Mouse (Mus musculus) myocyte (in vitro differentiated cells): ENCODE measurements at regions not wholly inside any gene's neighbourhood (a gene's known extent, or its start where the extent isn't known, plus 50 kb on each side); places are given as distances from the start of the nearest gene placed in this dataset.

ENCODE experiments used
- H3K27me3 ChIP-seq: one replicate; pipeline ENCODE4 v1.6.1; 2011; ENCODE audit not compliant: control insufficient read depth, insufficient read depth, insufficient read length
- H3K36me3 ChIP-seq: one replicate; pipeline ENCODE4 v1.6.1; 2011; ENCODE audit not compliant: control insufficient read depth, insufficient read depth
- H3K4me2 ChIP-seq: one replicate; pipeline ENCODE4 v1.6.1; 2011; ENCODE audit warnings: low read depth, control low read depth
- H3K4me3 ChIP-seq: one replicate; pipeline ENCODE4 v1.5.1; 2011; ENCODE audit warnings: mild to moderate bottlenecking, control low read depth, moderate library complexity
- H3K79me2 ChIP-seq: one replicate; pipeline ENCODE4 v1.6.1; 2011; ENCODE audit not compliant: control insufficient read depth, insufficient read depth
- H3ac ChIP-seq: one replicate; pipeline ENCODE4 v1.6.1; 2011; ENCODE audit not compliant: control insufficient read depth, insufficient read length
- CEBPB ChIP-seq: IDR thresholded peaks from 2 replicates; pipeline ENCODE4 v1.6.1; 2011; ENCODE audit warnings: mild to moderate bottlenecking, moderate library complexity; ENCODE audit not compliant: poor library complexity, insufficient read depth, severe bottlenecking
- E2F4 ChIP-seq: IDR thresholded peaks from one replicate; pipeline ENCODE4 v1.6.1; 2011; ENCODE audit warnings: mild to moderate bottlenecking, control low read depth, moderate library complexity; ENCODE audit not compliant: insufficient read depth
- MAX ChIP-seq: IDR thresholded peaks from one replicate; pipeline ENCODE4 v1.6.1; 2011; ENCODE audit warnings: low read depth, mild to moderate bottlenecking, control low read depth
- MYOD1 ChIP-seq, 3 experiments: IDR thresholded peaks; one replicate each; pipeline ENCODE4 v1.6.1; 2011; ENCODE audit warnings: control low read depth in 2 of 3, low read depth in 2 of 3, mild to moderate bottlenecking in 2 of 3, moderate library complexity in 1 of 3; ENCODE audit not compliant: insufficient read length in 2 of 3, control insufficient read depth in 1 of 3
- MYOG ChIP-seq, 3 experiments: IDR thresholded peaks; one replicate each; pipeline ENCODE4 v1.6.1; 2011; ENCODE audit warnings: control low read depth in 2 of 3, low read depth in 2 of 3, mild to moderate bottlenecking in 2 of 3; ENCODE audit not compliant: insufficient read length in 2 of 3, control insufficient read depth in 1 of 3, insufficient read depth in 1 of 3
- POLR2A ChIP-seq: IDR thresholded peaks from one replicate; pipeline ENCODE4 v1.6.1; 2011; ENCODE audit warnings: low read depth, mild to moderate bottlenecking, control low read depth, moderate library complexity; ENCODE audit not compliant: insufficient read length
- POLR2AphosphoS2 ChIP-seq: IDR thresholded peaks from one replicate; pipeline ENCODE4 v1.6.1; 2011; ENCODE audit warnings: low read depth, control low read depth; ENCODE audit not compliant: insufficient read length
- REST ChIP-seq: IDR thresholded peaks from one replicate; pipeline ENCODE4 v1.6.1; 2011; ENCODE audit warnings: mild to moderate bottlenecking, control low read depth, moderate library complexity; ENCODE audit not compliant: insufficient read depth, insufficient read length
- SRF ChIP-seq: IDR thresholded peaks from one replicate; pipeline ENCODE4 v1.6.1; 2011; ENCODE audit warnings: low read depth; ENCODE audit not compliant: control insufficient read depth, insufficient read length
- TCF12 ChIP-seq: IDR thresholded peaks from one replicate; pipeline ENCODE4 v1.6.1; 2011; ENCODE audit warnings: mild to moderate bottlenecking, control low read depth; ENCODE audit not compliant: poor library complexity, insufficient read depth, severe bottlenecking
- TCF3 ChIP-seq: IDR thresholded peaks from one replicate; pipeline ENCODE4 v1.6.1; 2011; ENCODE audit warnings: low read depth, control low read depth; ENCODE audit not compliant: insufficient read length
- USF1 ChIP-seq: IDR thresholded peaks from one replicate; pipeline ENCODE4 v1.6.1; 2011; ENCODE audit warnings: low read depth, mild to moderate bottlenecking, control low read depth, moderate library complexity

- Histone ChIP-seq H3K4me2 (no peak overlapping the region), H3K4me3 (no peak overlapping the region), H3K79me2 (no peaks in the 10 kb centered on the region), H3K27me3 (no peaks in the 10 kb centered on the region), H3ac (no peak overlapping the region), H3K36me3 (no peaks in the 10 kb centered on the region)
- TF ChIP-seq TCF12 = no peak
Observed at GRCm38 (mm10) chr3:82781464-82781863, 94.8 kb downstream of the Rbm46 start.

- no peak overlapping the region for H3ac ChIP-seq
- no peaks in the 10 kb centered on the region for H3K79me2 ChIP-seq
- no peak overlapping the region for H3K4me2 ChIP-seq
- H3K4me3 ChIP-seq = no peak overlapping the region
- H3K36me3 ChIP-seq = no peaks in the 10 kb centered on the region
- H3K27me3 ChIP-seq = no peaks in the 10 kb centered on the region
- TF ChIP-seq SRF = no peak
- TF ChIP-seq TCF3 = no peak
- TF ChIP-seq MAX = no peak
- no peak for TF ChIP-seq E2F4
- no peak for TF ChIP-seq MYOG (IDR thresholded peaks at IDR 0.05; ENCODE audit: control insufficient read depth in 1 of 3, insufficient read depth in 1 of 3, insufficient read length in 2 of 3, low read depth in 2 of 3)
- TF ChIP-seq POLR2AphosphoS2 = no peak
Observed at GRCm38 (mm10) chr3:82770512-82771270, 105.6 kb downstream of the Rbm46 start.

GRCm38 (mm10) chr3:82767484-82767883, 108.8 kb downstream of the Rbm46 start:
- Histone ChIP-seq H3K27me3 (no peaks in the 10 kb centered on the region), H3K4me3 (no peak overlapping the region), H3K36me3 (no peaks in the 10 kb centered on the region), H3K79me2 (no peaks in the 10 kb centered on the region), H3K4me2 (no peak overlapping the region), H3ac (no peak overlapping the region)
- no peak for TF ChIP-seq POLR2AphosphoS2
- no peak for TF ChIP-seq CEBPB
- TF ChIP-seq REST = no peak
- no peak for TF ChIP-seq USF1
- TF ChIP-seq MAX = no peak
- TF ChIP-seq POLR2A = no peak
- TF ChIP-seq SRF = no peak
- TF ChIP-seq TCF3 = no peak
- no peak for TF ChIP-seq MYOG (IDR thresholded peaks at IDR 0.05; ENCODE audit: control insufficient read depth in 1 of 3, insufficient read depth in 1 of 3, insufficient read length in 2 of 3, low read depth in 2 of 3)
- TF ChIP-seq MYOD1 (IDR thresholded peaks at IDR 0.05; ENCODE audit: control insufficient read depth in 1 of 3, insufficient read length in 2 of 3, low read depth in 2 of 3) = no peak
- TF ChIP-seq E2F4 = no peak
- TF ChIP-seq TCF12 = no peak

- Histone ChIP-seq H3K4me3 (no peak overlapping the region), H3K36me3 (no peaks in the 10 kb centered on the region), H3K4me2 (no peak overlapping the region), H3K79me2 (no peaks in the 10 kb centered on the region), H3K27me3 (no peaks in the 10 kb centered on the region), H3ac (no peak overlapping the region)
- TF ChIP-seq POLR2A (no peak), USF1 (no peak), E2F4 (no peak), MAX (no peak), SRF (no peak), MYOG (IDR thresholded peaks at IDR 0.05; ENCODE audit: control insufficient read depth in 1 of 3, insufficient read depth in 1 of 3, insufficient read length in 2 of 3, low read depth in 2 of 3) (no peak), TCF12 (no peak), POLR2AphosphoS2 (no peak), TCF3 (no peak)
Observed at GRCm38 (mm10) chr3:82759946-82760345, 116.3 kb downstream of the Rbm46 start.

GRCm38 (mm10) chr3:82758967-82759366, 117.3 kb downstream of the Rbm46 start:
- Histone ChIP-seq H3K4me2 (no peak overlapping the region), H3K36me3 (no peaks in the 10 kb centered on the region)

More at GRCm38 (mm10) chr3:82758967-82759366, 117.3 kb downstream of the Rbm46 start:
- H3K4me3 ChIP-seq = no peak overlapping the region
- H3K27me3 ChIP-seq = no peaks in the 10 kb centered on the region
- no peaks in the 10 kb centered on the region for H3K79me2 ChIP-seq
- no peak overlapping the region for H3ac ChIP-seq
- no peak for TF ChIP-seq POLR2A
- no peak for TF ChIP-seq USF1
- no peak for TF ChIP-seq MYOG (IDR thresholded peaks at IDR 0.05; ENCODE audit: control insufficient read depth in 1 of 3, insufficient read depth in 1 of 3, insufficient read length in 2 of 3, low read depth in 2 of 3)
- no peak for TF ChIP-seq REST
- TF ChIP-seq E2F4 = no peak
- TF ChIP-seq MAX = no peak
- TF ChIP-seq TCF3 = no peak
- no peak for TF ChIP-seq CEBPB
- no peak for TF ChIP-seq SRF
- TF ChIP-seq POLR2AphosphoS2 = no peak
- no peak for TF ChIP-seq TCF12
- no peak for TF ChIP-seq MYOD1 (IDR thresholded peaks at IDR 0.05; ENCODE audit: control insufficient read depth in 1 of 3, insufficient read length in 2 of 3, low read depth in 2 of 3)
